Mouse (Mus musculus): ENCODE results near the gene Rep15. TPM values are rescaled to one million over a fixed set of nuclear protein-coding genes. Genes with fewer than 3 reads are reported as not detected.

The Rep15 gene
- total RNA-seq, 2 experiments from 2014 or later: 1.3 TPM; not detected in 1

- ATAC-seq (replicated peaks; ENCODE audit: low FRiP score, low TSS enrichment, poor library complexity, severe bottlenecking): no peak
Observed at GRCm38 (mm10) chr6:147076878-147077277, 44.5 kb downstream of the Rep15 start.

GRCm38 (mm10) chr6:147079919-147080318 lies 47.5 kb downstream of the Rep15 start:
- no peak for ATAC-seq (replicated peaks; ENCODE audit: low FRiP score, low TSS enrichment, poor library complexity, severe bottlenecking)

Other genes starting within 250 kb of the Rep15 start
- gene Arntl2, start 236.5 kb upstream of the Rep15 start, total RNA-seq (2014; fragmentation: Nextera tagmentation): not detected in 2 replicates
- gene Arntl2, start 236.5 kb upstream of the Rep15 start, total RNA-seq (2017): not detected in 2 replicates
- not detected in 2 replicates for gene Smco2, start 182.5 kb upstream of the Rep15 start, total RNA-seq (2014; fragmentation: Nextera tagmentation)
- not detected in 2 replicates for gene Smco2, start 182.5 kb upstream of the Rep15 start, total RNA-seq (2017)
- gene Ppfibp1, start 144.1 kb upstream of the Rep15 start, total RNA-seq (2014; fragmentation: Nextera tagmentation): 1.2 and 6.5 TPM in 2 replicates
- 6.1 and 11.4 TPM in 2 replicates for gene Ppfibp1, start 144.1 kb upstream of the Rep15 start, total RNA-seq (2017)
- not detected in 2 replicates for gene 1700034J05Rik, start 78.2 kb upstream of the Rep15 start, total RNA-seq (2014; fragmentation: Nextera tagmentation)
- gene 1700034J05Rik, start 78.2 kb upstream of the Rep15 start, total RNA-seq (2017): not detected in 2 replicates
- gene Mrps35, start 10.2 kb downstream of the Rep15 start, total RNA-seq (2014; fragmentation: Nextera tagmentation): 94.4 and 113 TPM in 2 replicates
- gene Mrps35, start 10.2 kb downstream of the Rep15 start, total RNA-seq (2017): 115 and 125 TPM in 2 replicates
- not detected in 2 replicates for gene Mansc4, start 54.4 kb downstream of the Rep15 start, total RNA-seq (2014; fragmentation: Nextera tagmentation)
- gene Mansc4, start 54.4 kb downstream of the Rep15 start, total RNA-seq (2017): not detected in 2 replicates
- 11.2 and 12.9 TPM in 2 replicates for gene Klhl42, start 58.8 kb downstream of the Rep15 start, total RNA-seq (2014; fragmentation: Nextera tagmentation)
- 7.3 and 9.1 TPM in 2 replicates for gene Klhl42, start 58.8 kb downstream of the Rep15 start, total RNA-seq (2017)
- not detected in 2 replicates for gene Pthlh, start 231.6 kb downstream of the Rep15 start, total RNA-seq (2014; fragmentation: Nextera tagmentation)
- not detected in 2 replicates for gene Pthlh, start 231.6 kb downstream of the Rep15 start, total RNA-seq (2017)

Data from megakaryocyte-erythroid progenitor cell, adult 5-6 weeks (primary cell).